Mouse (Mus musculus) neutrophil, adult 5-6 weeks (primary cell): Measurements from ENCODE around the gene Fcnb. TPM values are rescaled to one million over a fixed set of nuclear protein-coding genes. Genes with fewer than 3 reads are reported as not detected.

Experiments
- ATAC-seq: fragments of 151-379, 151-347 bp; 2 replicates; pipeline ENCODE4 v1.8.0; 2017; ENCODE audit warnings: mild to moderate bottlenecking, moderate TSS enrichment; ENCODE audit not compliant: insufficient number of reproducible peaks, poor library complexity, low FRiP score, severe bottlenecking; ENCODE audit errors: extremely low read depth
- total RNA-seq: library from RNA; stranded (forward); fragments of 200-1000 nt; gene quantifications from 2 replicates; pipeline ENCODE4 v1.2.3, GENCODE M21; 2017

Fcnb gene
- total RNA-seq, 1 experiment from 2014 or later = not detected

GRCm38 (mm10) chr2:28038391-28039096 is 46.1 kb downstream of the Fcnb start:
- no peak for ATAC-seq

- no peak for ATAC-seq
Observed at GRCm38 (mm10) chr2:28037505-28038390, 46.9 kb downstream of the Fcnb start.

GRCm38 (mm10) chr2:28036788-28037187 is 47.9 kb downstream of the Fcnb start:
- no peak for ATAC-seq

- no peak for ATAC-seq
Observed at GRCm38 (mm10) chr2:28034011-28034710, 50.5 kb downstream of the Fcnb start.

GRCm38 (mm10) chr2:28032469-28032868 is 52.2 kb downstream of the Fcnb start:
- ATAC-seq = no peak

- ATAC-seq = no peak
Observed at GRCm38 (mm10) chr2:28031860-28032259, 52.8 kb downstream of the Fcnb start.

Other genes starting within 250 kb of the Fcnb start
- under 0.01 TPM in 1 of 2 replicates, not detected in the other for gene Col5a1, start 198.5 kb downstream of the Fcnb start, total RNA-seq
- 3.1 and 4.2 TPM in 2 replicates for gene Olfm1, start 108.1 kb upstream of the Fcnb start, total RNA-seq